9 mouse cellular contexts compared by ENCODE assay signal in genomic region chr6:134620846-134621551, GRCm38 (mm10). TPM values are rescaled to one million over a fixed set of nuclear protein-coding genes. Genes with fewer than 3 reads are reported as not detected.
DNase-seq lines count a peak whose midpoint lies in the region; ATAC-seq and TF ChIP-seq lines count a peak whose summit lies in the region.
"Had no signal": no experiment of that assay in that cellular context is flagged by ENCODE, and none has a peak within 500 bp of the region (broad histone marks: within the 10 kb centered on the region; RNA-seq: fewer than 3 reads in every experiment).

No protein-coding gene starts in this region.

- H3K4me1 ChIP-seq in intestine, postnatal 0 days (replicated peaks; ENCODE audit: control insufficient read depth, insufficient read depth, low read length) = no peaks in the 10 kb centered on the region
- H3K4me1 ChIP-seq in intestine, embryonic 16.5 days (ENCODE audit: control insufficient read depth, insufficient read depth, low read length) = no peaks in the 10 kb centered on the region
- peaks cover 0 to 8% of the 10 kb centered on the region in 2 experiments; a peak in 2 of 4 replicates for H3K4me1 ChIP-seq in MEL (ENCODE audit: control insufficient read depth in 1 of 2, insufficient read depth in 2 of 2, low read length in 2 of 2)
- no peaks in the 10 kb centered on the region for H3K4me1 ChIP-seq in embryonic facial prominence, embryonic 10.5 days
- no peaks in the 10 kb centered on the region for H3K4me1 ChIP-seq in hindbrain, embryonic 13.5 days (replicated peaks)

- TF ChIP-seq RAD21 in MEL (IDR thresholded peaks at IDR 0.05; ENCODE audit: low read depth, low read length) = peak; percentile 65

- no peak overlapping the region for H3K4me2 ChIP-seq in intestine, postnatal 0 days (replicated peaks; ENCODE audit: low read depth)
- no peak overlapping the region for H3K4me2 ChIP-seq in intestine, embryonic 16.5 days (ENCODE audit: low read depth, low read length)
- no peak overlapping the region for H3K4me2 ChIP-seq in hindbrain, embryonic 13.5 days

- TF ChIP-seq EP300 in MEL (IDR thresholded peaks at IDR 0.05; ENCODE audit: low read depth in 1 of 2, low read length in 2 of 2) = no peak

- no peaks in the 10 kb centered on the region for H3K27me3 ChIP-seq in intestine, postnatal 0 days (replicated peaks; ENCODE audit: control insufficient read depth, insufficient read depth, low read length)
- no peaks in the 10 kb centered on the region for H3K27me3 ChIP-seq in intestine, embryonic 16.5 days (replicated peaks; ENCODE audit: control insufficient read depth, insufficient read depth, low read length)
- H3K27me3 ChIP-seq in MEL (ENCODE audit: control insufficient read depth in 1 of 2, insufficient read depth in 2 of 2, low read length in 2 of 2) = no peaks in the 10 kb centered on the region; a peak in 2 of 4 replicates
- H3K27me3 ChIP-seq in embryonic facial prominence, embryonic 10.5 days (replicated peaks; ENCODE audit: low read depth, poor library complexity, severe bottlenecking) = no peaks in the 10 kb centered on the region
- H3K27me3 ChIP-seq in hindbrain, embryonic 13.5 days = no peaks in the 10 kb centered on the region

- no peak overlapping the region for H3K27ac ChIP-seq in intestine, postnatal 0 days (ENCODE audit: low read depth, low read length)
- H3K27ac ChIP-seq in intestine, embryonic 16.5 days (ENCODE audit: low read length) = no peak overlapping the region
- H3K27ac ChIP-seq in MEL (ENCODE audit: control insufficient read depth, low read depth, low read length) = no peak overlapping the region
- H3K27ac ChIP-seq in embryonic facial prominence, embryonic 10.5 days (replicated peaks) = no peak overlapping the region
- H3K27ac ChIP-seq in hindbrain, embryonic 13.5 days = no peak overlapping the region
- H3K27ac ChIP-seq: macrophage had no signal

- peak; percentile 72 for DNase-seq in MEL (ENCODE audit: low read depth, low spot score)
- peak; percentile 38 for DNase-seq in embryonic facial prominence, embryonic 10.5 days (ENCODE audit: low spot score)
- DNase-seq in left cerebral cortex, adult 9 months (ENCODE audit: low spot score in 2 of 2) = peak; percentile 43 to 70
- DNase-seq in right cerebral cortex, postnatal 4 days = peak; percentile 61
- DNase-seq in neural tube, embryonic 10.5 days (ENCODE audit: extremely low spot score, low spot score) = no peak

- H3K9ac ChIP-seq in intestine, postnatal 0 days (ENCODE audit: low read depth, low read length) = no peak overlapping the region
- no peak overlapping the region for H3K9ac ChIP-seq in intestine, embryonic 16.5 days (ENCODE audit: low read depth, low read length)
- H3K9ac ChIP-seq in MEL (ENCODE audit: control insufficient read depth, low read depth, low read length, poor library complexity, severe bottlenecking) = no peak overlapping the region
- H3K9ac ChIP-seq in hindbrain, embryonic 13.5 days = no peak overlapping the region

- no peaks in the 10 kb centered on the region for H3K9me3 ChIP-seq in intestine, postnatal 0 days (ENCODE audit: control insufficient read depth)
- no peaks in the 10 kb centered on the region for H3K9me3 ChIP-seq in intestine, embryonic 16.5 days (ENCODE audit: control insufficient read depth, low read length)
- no peaks in the 10 kb centered on the region for H3K9me3 ChIP-seq in MEL (replicated peaks; ENCODE audit: insufficient read depth, low read length)
- H3K9me3 ChIP-seq in embryonic facial prominence, embryonic 10.5 days = no peaks in the 10 kb centered on the region
- H3K9me3 ChIP-seq in hindbrain, embryonic 13.5 days = no peaks in the 10 kb centered on the region

- TF ChIP-seq CTCF in intestine, postnatal 0 days (IDR thresholded peaks at IDR 0.05; ENCODE audit: low read depth) = peak; percentile 68
- peak; percentile 68 to 89 (median 80) for TF ChIP-seq CTCF in MEL (IDR thresholded peaks at IDR 0.05 in 2 of 3, conservative IDR thresholded peaks at IDR 0.05 in 1 of 3; ENCODE audit: control insufficient read depth in 1 of 3, insufficient read depth in 1 of 3, low read depth in 2 of 3, low read length in 3 of 3, poor library complexity in 1 of 3, severe bottlenecking in 1 of 3)

- ATAC-seq in intestine, postnatal 0 days = no peak
- ATAC-seq in intestine, embryonic 16.5 days = no peak
- ATAC-seq in hindbrain, embryonic 13.5 days (ENCODE audit: low FRiP score) = no peak

- H3K4me3 ChIP-seq in intestine, postnatal 0 days (ENCODE audit: low read depth, low read length) = no peak overlapping the region
- no peak overlapping the region for H3K4me3 ChIP-seq in intestine, embryonic 16.5 days (ENCODE audit: low read length)
- no peak overlapping the region for H3K4me3 ChIP-seq in MEL (ENCODE audit: control insufficient read depth in 1 of 2, insufficient read depth in 1 of 2, low read depth in 2 of 2, low read length in 2 of 2)
- H3K4me3 ChIP-seq in embryonic facial prominence, embryonic 10.5 days = no peak overlapping the region
- H3K4me3 ChIP-seq in hindbrain, embryonic 13.5 days = no peak overlapping the region

- no peaks in the 10 kb centered on the region for H3K36me3 ChIP-seq in intestine, postnatal 0 days (ENCODE audit: control insufficient read depth, insufficient read depth)
- no peaks in the 10 kb centered on the region for H3K36me3 ChIP-seq in intestine, embryonic 16.5 days (ENCODE audit: control insufficient read depth, insufficient read depth, low read length)
- H3K36me3 ChIP-seq in MEL (ENCODE audit: control insufficient read depth in 1 of 2, insufficient read depth in 2 of 2, low read length in 2 of 2) = no peaks in the 10 kb centered on the region
- no peaks in the 10 kb centered on the region for H3K36me3 ChIP-seq in embryonic facial prominence, embryonic 10.5 days (replicated peaks)
- no peaks in the 10 kb centered on the region for H3K36me3 ChIP-seq in hindbrain, embryonic 13.5 days

- no peaks in the 10 kb centered on the region for H3K79me2 ChIP-seq in MEL (ENCODE audit: control insufficient read depth, insufficient read depth, low read length, poor library complexity)

- no peak for TF ChIP-seq POLR2A in MEL (IDR thresholded peaks at IDR 0.05; ENCODE audit: control insufficient read depth in 1 of 2, insufficient read depth in 1 of 2, low read depth in 1 of 2, low read length in 2 of 2, poor library complexity in 1 of 2)

- 67% methylated on average over 6 of the region's 6 CpGs for whole genome bisulfite sequencing in intestine, postnatal 0 days
- WGBS in intestine, embryonic 16.5 days = 73% methylated on average over 6 of the region's 6 CpGs
- 69% methylated on average over 6 of the region's 6 CpGs for WGBS in embryonic facial prominence, embryonic 10.5 days
- WGBS in hindbrain, embryonic 13.5 days = 66% methylated on average over 6 of the region's 6 CpGs

TF ChIP-seq in MEL, 35 proteins besides CTCF, POLR2A, EP300 and RAD21:
- TF ChIP-seq MAX (IDR thresholded peaks at IDR 0.05; ENCODE audit: low read length) (peak; percentile 42; the same call in 1 of the 2 replicates), ZMIZ1 (IDR thresholded peaks at IDR 0.05; ENCODE audit: low read depth, low read length) (no peak), CHD1 (IDR thresholded peaks at IDR 0.05; ENCODE audit: low read depth, low read length) (no peak), ZC3H11A (IDR thresholded peaks at IDR 0.05; ENCODE audit: low read depth, low read length) (peak; percentile 64), SMC3 (IDR thresholded peaks at IDR 0.05; ENCODE audit: low read depth, low read length) (peak; percentile 84), ELF1 (IDR thresholded peaks at IDR 0.05; ENCODE audit: low read depth, low read length) (no peak), SIN3A (IDR thresholded peaks at IDR 0.05; ENCODE audit: low read length) (0 out of 2 replicates have a peak, but pooled peaks have one; percentile 26), USF1 (IDR thresholded peaks at IDR 0.05; ENCODE audit: low read depth, low read length) (no peak), NRF1 (IDR thresholded peaks at IDR 0.05; ENCODE audit: insufficient read depth, low read depth, low read length, poor library complexity, severe bottlenecking) (no peak), MYC (IDR thresholded peaks at IDR 0.05; ENCODE audit: low read depth, low read length) (0 out of 2 replicates have a peak, but pooled peaks have one; percentile 50), TBP (IDR thresholded peaks at IDR 0.05; ENCODE audit: low read depth, low read length) (no peak)

RNA-seq across cellular contexts. Expression of gene Mansc1, which starts 11.3 kb away (rescaled TPM):
- polyA plus RNA-seq in intestine, postnatal 0 days (2015; fragmentation: Nextera tagmentation; extraction: Ambion mirVana) = 5.8 and 6.5 TPM in 2 replicates
- 6.2 and 7.6 TPM in 2 replicates for polyA plus RNA-seq in intestine, embryonic 16.5 days (2015; fragmentation: Nextera tagmentation; extraction: Ambion mirVana)
- total RNA-seq in MEL (2012; rRNA removed) = not detected in 2 replicates
- not detected for polyA plus RNA-seq in MEL (2012; ENCODE audit: insufficient read depth in 1 of 2, insufficient read length in 2 of 2, low read depth in 1 of 2, low replicate concordance in 2 of 2, missing spikeins in 1 of 2)
- 0.44 and 0.71 TPM in 2 replicates for polyA plus RNA-seq in embryonic facial prominence, embryonic 10.5 days (2016; fragmentation: Nextera tagmentation; extraction: Ambion mirVana)
- polyA plus RNA-seq in hindbrain, embryonic 13.5 days (2015; fragmentation: Nextera tagmentation; extraction: Ambion mirVana) = 0.95 and 1.4 TPM in 2 replicates

RNA-seq across cellular contexts. Expression of gene Borcs5, which starts 18.3 kb away (rescaled TPM):
- polyA plus RNA-seq in intestine, postnatal 0 days (2015; fragmentation: Nextera tagmentation; extraction: Ambion mirVana) = 13.5 and 15.1 TPM in 2 replicates
- 16.3 and 17.6 TPM in 2 replicates for polyA plus RNA-seq in intestine, embryonic 16.5 days (2015; fragmentation: Nextera tagmentation; extraction: Ambion mirVana)
- total RNA-seq in MEL (2012; rRNA removed) = 7.7 and 8.7 TPM in 2 replicates
- 10 to 100 TPM in 1 of 2 experiments, not detected in 1; 13.0 TPM for polyA plus RNA-seq in MEL (2012; ENCODE audit: insufficient read depth in 1 of 2, insufficient read length in 2 of 2, low read depth in 1 of 2, low replicate concordance in 2 of 2, missing spikeins in 1 of 2)
- 17.7 and 18.4 TPM in 2 replicates for polyA plus RNA-seq in embryonic facial prominence, embryonic 10.5 days (2016; fragmentation: Nextera tagmentation; extraction: Ambion mirVana)
- polyA plus RNA-seq in hindbrain, embryonic 13.5 days (2015; fragmentation: Nextera tagmentation; extraction: Ambion mirVana) = 48.2 and 48.7 TPM in 2 replicates

RNA-seq across cellular contexts. Expression of gene Lrp6, which starts 54.2 kb away (rescaled TPM):
- polyA plus RNA-seq in intestine, postnatal 0 days (2015; fragmentation: Nextera tagmentation; extraction: Ambion mirVana) = 11.6 and 12.4 TPM in 2 replicates
- 11.9 and 19.6 TPM in 2 replicates for polyA plus RNA-seq in intestine, embryonic 16.5 days (2015; fragmentation: Nextera tagmentation; extraction: Ambion mirVana)
- 13.1 and 13.4 TPM in 2 replicates for total RNA-seq in MEL (2012; rRNA removed)
- polyA plus RNA-seq in MEL (2012; ENCODE audit: insufficient read depth in 1 of 2, insufficient read length in 2 of 2, low read depth in 1 of 2, low replicate concordance in 2 of 2, missing spikeins in 1 of 2) = 10 to 100 TPM; 17.2 to 25.7 TPM
- polyA plus RNA-seq in embryonic facial prominence, embryonic 10.5 days (2016; fragmentation: Nextera tagmentation; extraction: Ambion mirVana) = 27.1 and 27.8 TPM in 2 replicates
- 20.6 and 22.3 TPM in 2 replicates for polyA plus RNA-seq in hindbrain, embryonic 13.5 days (2015; fragmentation: Nextera tagmentation; extraction: Ambion mirVana)
